Mouse (Mus musculus) kidney, postnatal 0 days (tissue): ENCODE results near the gene Gldn. TPM values are rescaled to one million over a fixed set of nuclear protein-coding genes. Genes with fewer than 3 reads are reported as not detected.

Experiments
- ATAC-seq: fragments of 200-750 bp; cut with Nextera tagmentation; replicated peaks from 2 replicates; pipeline ENCODE4 v1.8.0; 2017; ENCODE audit warnings: low read depth, moderate number of reproducible peaks, moderate TSS enrichment, moderate library complexity; ENCODE audit not compliant: low FRiP score
- DNase-seq: peaks from one replicate; pipeline ENCODE4 v3.0.0-alpha.2; 2016; ENCODE audit warnings: low spot score
- H3K27ac ChIP-seq: fragments of 300-500 bp; sonication (generic); 2 replicates; pipeline ENCODE4 v1.5.1; 2014; ENCODE audit warnings: mild to moderate bottlenecking
- H3K27me3 ChIP-seq: fragments of 300-500 bp; sonication (generic); 2 replicates; pipeline ENCODE4 v1.6.1; 2014; ENCODE audit warnings: low read length, mixed read lengths; ENCODE audit not compliant: insufficient read depth
- H3K36me3 ChIP-seq: fragments of 300-500 bp; sonication (generic); 2 replicates; pipeline ENCODE4 v1.6.1; 2014; ENCODE audit warnings: low read length, mixed read lengths; ENCODE audit not compliant: insufficient read depth
- H3K4me1 ChIP-seq: fragments of 300-500 bp; sonication (generic); replicated peaks from 2 replicates; pipeline ENCODE4 v1.6.1; 2014; ENCODE audit warnings: antibody characterized with exemption, low read length, mixed read lengths; ENCODE audit not compliant: insufficient read depth
- H3K4me2 ChIP-seq: fragments of 300-500 bp; sonication (generic); 2 replicates; pipeline ENCODE4 v1.6.1; 2014; ENCODE audit warnings: mild to moderate bottlenecking, low read length, moderate library complexity, mixed read lengths
- H3K4me3 ChIP-seq: fragments of 300-500 bp; sonication (generic); replicated peaks from 2 replicates; pipeline ENCODE4 v1.5.1; 2014; ENCODE audit warnings: low read depth, low read length
- H3K9ac ChIP-seq: fragments of 300-500 bp; sonication (generic); 2 replicates; pipeline ENCODE4 v1.6.1; 2014; ENCODE audit warnings: low read depth, low read length
- H3K9me3 ChIP-seq: fragments of 300-500 bp; sonication (generic); replicated peaks from 2 replicates; pipeline ENCODE4 v1.6.1; 2016; ENCODE audit warnings: low read length, inconsistent platforms, mixed read lengths
- CTCF ChIP-seq: IDR thresholded peaks from 2 replicates; pipeline ENCODE4 v1.5.1; 2016; ENCODE audit warnings: antibody characterized with exemption, low read depth, mild to moderate bottlenecking, moderate library complexity
- WGBS: fragments of 180-500 bp; shearing (Covaris S2); extraction: QIAGEN DNeasy Blood & Tissue Kit; methylation state at CpG from one replicate; pipeline ENCODE4 v1.1.7; 2014; 5-methylcytosine and 5-hydroxymethylcytosine counted together
- polyA plus RNA-seq: library from polyadenylated mRNA; unstranded; fragments of >200 nt; fragmentation: Nextera tagmentation; extraction: Ambion mirVana; gene quantifications from 2 replicates; pipeline ENCODE4 v1.2.1, GENCODE M21; 2015

Gene Gldn
- polyA plus RNA-seq, 1 experiment from 2014 or later = 4.6 TPM

- DNase-seq (no peak), ATAC-seq (no peak)
- no peak overlapping the region for H3K9ac ChIP-seq
- 86% methylated on average over 4 of the region's 4 CpGs for WGBS
- H3K4me3 ChIP-seq = no peak overlapping the region
- no peak overlapping the region for H3K4me2 ChIP-seq
- TF ChIP-seq CTCF = no peak
- H3K9me3 ChIP-seq = no peaks in the 10 kb centered on the region
- no peaks in the 10 kb centered on the region for H3K36me3 ChIP-seq
- H3K27ac ChIP-seq = no peak overlapping the region
- no peaks in the 10 kb centered on the region for H3K4me1 ChIP-seq
- no peaks in the 10 kb centered on the region for H3K27me3 ChIP-seq
Measured at GRCm38 (mm10) chr9:54275283-54275682, 11.0 kb upstream of the Gldn start.

GRCm38 (mm10) chr9:54279046-54279589, 7.2 kb upstream of the Gldn start:
- Histone ChIP-seq H3K9me3 (no peaks in the 10 kb centered on the region), H3K4me2 (no peak overlapping the region), H3K36me3 (no peaks in the 10 kb centered on the region), H3K4me1 (no peaks in the 10 kb centered on the region), H3K4me3 (no peak overlapping the region), H3K27ac (no peak overlapping the region), H3K9ac (no peak overlapping the region), H3K27me3 (no peaks in the 10 kb centered on the region)
- no peak for ATAC-seq
- no peak for TF ChIP-seq CTCF
- WGBS = 87% methylated on average over 12 of the region's 12 CpGs
- no peak for DNase-seq

- Histone ChIP-seq H3K27ac (no peak overlapping the region), H3K9me3 (no peaks in the 10 kb centered on the region), H3K4me2 (no peak overlapping the region), H3K4me1 (peaks cover 3% of the 10 kb centered on the region; the same call in 1 of the 2 replicates), H3K9ac (no peak overlapping the region), H3K4me3 (no peak overlapping the region), H3K27me3 (no peaks in the 10 kb centered on the region), H3K36me3 (no peaks in the 10 kb centered on the region)
- no peak for ATAC-seq
- WGBS = 23% methylated on average over 5 of the region's 5 CpGs
- TF ChIP-seq CTCF = no peak
- DNase-seq = peak; percentile 29
Measured at GRCm38 (mm10) chr9:54287804-54288203, 1.5 kb downstream of the Gldn start.

- Histone ChIP-seq H3K9me3 (no peaks in the 10 kb centered on the region), H3K27ac (no peak overlapping the region), H3K4me1 (no peaks in the 10 kb centered on the region), H3K27me3 (no peaks in the 10 kb centered on the region), H3K4me2 (no peak overlapping the region), H3K4me3 (no peak overlapping the region), H3K36me3 (no peaks in the 10 kb centered on the region), H3K9ac (no peak overlapping the region)
- WGBS = 59% methylated on average over 3 of the region's 3 CpGs
- ATAC-seq (no peak), DNase-seq (no peak)
- TF ChIP-seq CTCF = no peak
Measured at GRCm38 (mm10) chr9:54299389-54299788, 13.1 kb downstream of the Gldn start.

GRCm38 (mm10) chr9:54299792-54300191, 13.5 kb downstream of the Gldn start:
- 0 out of 2 replicates have a peak, but pooled peaks have one; percentile 46 for ATAC-seq
- DNase-seq = no peak
- Histone ChIP-seq H3K4me3 (no peak overlapping the region), H3K9ac (no peak overlapping the region), H3K4me1 (no peaks in the 10 kb centered on the region), H3K27me3 (no peaks in the 10 kb centered on the region), H3K9me3 (no peaks in the 10 kb centered on the region), H3K36me3 (no peaks in the 10 kb centered on the region), H3K4me2 (no peak overlapping the region), H3K27ac (no peak overlapping the region)
- TF ChIP-seq CTCF = no peak

- 78% methylated on average over 4 of the region's 4 CpGs for WGBS
Measured at GRCm38 (mm10) chr9:54301255-54301654, 15.0 kb downstream of the Gldn start.

GRCm38 (mm10) chr9:54308209-54308608, 21.9 kb downstream of the Gldn start:
- DNase-seq (no peak), ATAC-seq (no peak)
- TF ChIP-seq CTCF = no peak
- Histone ChIP-seq H3K9me3 (no peaks in the 10 kb centered on the region), H3K27ac (no peak overlapping the region), H3K9ac (no peak overlapping the region), H3K36me3 (no peaks in the 10 kb centered on the region), H3K27me3 (no peaks in the 10 kb centered on the region), H3K4me3 (no peak overlapping the region), H3K4me2 (no peak overlapping the region), H3K4me1 (no peaks in the 10 kb centered on the region)
- WGBS = 30% methylated on average over 1 of the region's 1 CpGs

More at GRCm38 (mm10) chr9:54301255-54301654, 15.0 kb downstream of the Gldn start:
- Histone ChIP-seq H3K9me3 (no peaks in the 10 kb centered on the region), H3K9ac (no peak overlapping the region), H3K4me3 (no peak overlapping the region), H3K4me2 (no peak overlapping the region), H3K27ac (no peak overlapping the region), H3K36me3 (no peaks in the 10 kb centered on the region), H3K4me1 (no peaks in the 10 kb centered on the region), H3K27me3 (no peaks in the 10 kb centered on the region)
- no peak for ATAC-seq
- no peak for DNase-seq
- TF ChIP-seq CTCF = no peak
